Mouse (Mus musculus) MEL (cell line): Measurements from ENCODE around the gene Prpf8.

Source experiments
- CHD2 ChIP-seq: IDR thresholded peaks from 2 replicates; pipeline ENCODE4 v1.6.1; 2011; ENCODE audit warnings: low read length, improper control_type of control experiment
- HCFC1 ChIP-seq: IDR thresholded peaks from 2 replicates; pipeline ENCODE4 v1.6.1; 2012; ENCODE audit warnings: low read depth, mild to moderate bottlenecking, inconsistent platforms, low read length, improper control_type of control experiment, moderate library complexity
- MAZ ChIP-seq: IDR thresholded peaks from 2 replicates; pipeline ENCODE4 v1.6.1; 2012; ENCODE audit warnings: low read depth, mild to moderate bottlenecking, inconsistent platforms, low read length, improper control_type of control experiment

GRCm38 (mm10) chr11:75551321-75551720 is 64.7 kb downstream of the Prpf8 start:
- TF ChIP-seq MAZ = no peak
- no peak for TF ChIP-seq HCFC1
- TF ChIP-seq CHD2 = no peak
